22 mouse cellular contexts compared by ENCODE assay signal in genomic region chr17:50125900-50126299, GRCm38 (mm10).
A peak's percentile ranks its signal among the peaks of the same experiment; 100 is the strongest.
DNase-seq lines count a peak whose midpoint lies in the region; ATAC-seq and TF ChIP-seq lines count a peak whose summit lies in the region.
"Had no signal": no experiment of that assay in that cellular context is flagged by ENCODE, and none has a peak within 500 bp of the region (broad histone marks: within the 10 kb centered on the region; RNA-seq: fewer than 3 reads in every experiment).

No protein-coding gene starts in this region.

- H3K4me2 ChIP-seq in midbrain, embryonic 11.5 days = no peak overlapping the region
- H3K4me2 ChIP-seq: forebrain, embryonic 12.5 days; heart, embryonic 15.5 days; hindbrain, embryonic 12.5 days had no signal

- ATAC-seq in midbrain, embryonic 11.5 days (ENCODE audit: low FRiP score) = peak; percentile 54; the same call in 1 of the 2 replicates
- ATAC-seq: forebrain, embryonic 16.5 days; hindbrain, embryonic 16.5 days; Patski had no signal

- H3K27ac ChIP-seq in gastrocnemius, adult 2 months = peak overlapping the region; percentile 69
- H3K27ac ChIP-seq in kidney, adult 2 months (ENCODE audit: insufficient read depth, low read depth, low read length) = peak overlapping the region; percentile 65
- H3K27ac ChIP-seq in midbrain, embryonic 11.5 days (ENCODE audit: low read depth, low read length) = no peak overlapping the region
- H3K27ac ChIP-seq in midbrain, embryonic 10.5 days (replicated peaks) = no peak overlapping the region
- 0 out of 2 replicates have a peak overlapping the region, but pooled peaks have one; percentile 11 for H3K27ac ChIP-seq in small intestine, adult 2 months (ENCODE audit: insufficient read depth, low read depth, low read length)
- H3K27ac ChIP-seq: embryonic facial prominence, embryonic 10.5 days; forebrain, embryonic 12.5 days; heart, embryonic 10.5 days; heart, embryonic 15.5 days; hindbrain, embryonic 12.5 days had no signal

- H3K27me3 ChIP-seq in kidney, adult 2 months (replicated peaks; ENCODE audit: control insufficient read depth, insufficient read depth, low read length) = no peaks in the 10 kb centered on the region
- no peaks in the 10 kb centered on the region for H3K27me3 ChIP-seq in midbrain, embryonic 11.5 days (ENCODE audit: control insufficient read depth, insufficient read depth, low read length)
- H3K27me3 ChIP-seq in midbrain, embryonic 10.5 days (ENCODE audit: low read depth, poor library complexity, severe bottlenecking) = peaks cover 23% of the 10 kb centered on the region; the same call in 1 of the 2 replicates
- no peaks in the 10 kb centered on the region for H3K27me3 ChIP-seq in small intestine, adult 2 months (ENCODE audit: control insufficient read depth, insufficient read depth, low read length)
- H3K27me3 ChIP-seq: heart, embryonic 15.5 days; hindbrain, embryonic 12.5 days had no signal

- no peaks in the 10 kb centered on the region for H3K36me3 ChIP-seq in kidney, adult 2 months (ENCODE audit: control insufficient read depth, insufficient read depth, low read length)
- no peaks in the 10 kb centered on the region for H3K36me3 ChIP-seq in midbrain, embryonic 11.5 days (ENCODE audit: control insufficient read depth, insufficient read depth, low read length)
- H3K36me3 ChIP-seq in midbrain, embryonic 10.5 days = no peaks in the 10 kb centered on the region
- no peaks in the 10 kb centered on the region for H3K36me3 ChIP-seq in small intestine, adult 2 months (ENCODE audit: control insufficient read depth, insufficient read depth, low read length)
- H3K36me3 ChIP-seq: embryonic facial prominence, embryonic 10.5 days; forebrain, embryonic 12.5 days; heart, embryonic 10.5 days; heart, embryonic 15.5 days; hindbrain, embryonic 12.5 days had no signal

- no peak for TF ChIP-seq CTCF in gastrocnemius, adult 2 months (IDR thresholded peaks at IDR 0.05)
- TF ChIP-seq CTCF in kidney, adult 2 months (conservative IDR thresholded peaks at IDR 0.05; ENCODE audit: insufficient read depth, insufficient read length, low read depth, low read length) = no peak
- TF ChIP-seq CTCF in small intestine, adult 2 months (IDR thresholded peaks at IDR 0.05; ENCODE audit: extremely low read depth, insufficient read length, insufficient replicate concordance, low read depth, low read length) = no peak

- H3K4me3 ChIP-seq in gastrocnemius, adult 2 months = no peak overlapping the region
- H3K4me3 ChIP-seq in kidney, adult 2 months (ENCODE audit: insufficient read depth, low read depth, low read length) = no peak overlapping the region
- no peak overlapping the region for H3K4me3 ChIP-seq in midbrain, embryonic 11.5 days (ENCODE audit: low read depth, low read length)
- no peak overlapping the region for H3K4me3 ChIP-seq in midbrain, embryonic 10.5 days
- no peak overlapping the region for H3K4me3 ChIP-seq in small intestine, adult 2 months (ENCODE audit: low read depth, low read length)
- H3K4me3 ChIP-seq: embryonic facial prominence, embryonic 10.5 days; erythroblast, embryonic 14.5 days; forebrain, embryonic 12.5 days; heart, embryonic 10.5 days; heart, embryonic 15.5 days; hindbrain, embryonic 12.5 days had no signal

- intact Hi-C loops in gastrocnemius, adult 2 months (cut with DNase I) = no loop called here
- intact Hi-C loops in gastrocnemius, postnatal 36 days (cut with DNase I) = loop anchor here (5.0 kb wide), 1 partner anchor 51 kb away; no protein-coding TSS in a partner anchor

- no peak overlapping the region for H3K9ac ChIP-seq in midbrain, embryonic 11.5 days (ENCODE audit: low read length)
- H3K9ac ChIP-seq: forebrain, embryonic 12.5 days; heart, embryonic 15.5 days; hindbrain, embryonic 12.5 days had no signal

- DNase-seq in gastrocnemius, adult 2 months = no peak
- DNase-seq in gastrocnemius, postnatal 36 days = no peak
- peak; percentile 50 for DNase-seq in kidney, adult 2 months
- no peak for DNase-seq in kidney, postnatal 10 days
- DNase-seq in midbrain, embryonic 11.5 days (ENCODE audit: low spot score, missing footprints) = no peak
- DNase-seq in midbrain, embryonic 10.5 days (ENCODE audit: low spot score) = no peak
- no peak for DNase-seq in layer of hippocampus, adult 18-20 months (ENCODE audit: low spot score in 2 of 2)
- DNase-seq: adrenal gland, postnatal 14 days; cerebellum, adult 18-20 months; cerebellum, adult 9-11 months; gastrocnemius, postnatal 14 days; heart, postnatal 4 days had no signal

- WGBS in kidney, adult 2 months = 60% methylated on average over 5 of the region's 5 CpGs
- WGBS in midbrain, embryonic 11.5 days = 84% methylated on average over 5 of the region's 5 CpGs
- WGBS in midbrain, embryonic 10.5 days = 80% methylated on average over 5 of the region's 5 CpGs
- 74% methylated on average over 5 of the region's 5 CpGs for WGBS in small intestine, adult 2 months

- TF ChIP-seq POLR2A in kidney, adult 2 months (IDR thresholded peaks at IDR 0.05; ENCODE audit: low read depth, low read length) = no peak
- no peak for TF ChIP-seq POLR2A in small intestine, adult 2 months (IDR thresholded peaks at IDR 0.05; ENCODE audit: low read depth, low read length)

- no peaks in the 10 kb centered on the region for H3K9me3 ChIP-seq in midbrain, embryonic 11.5 days (ENCODE audit: control insufficient read depth, low read length)
- H3K9me3 ChIP-seq in midbrain, embryonic 10.5 days (replicated peaks) = no peaks in the 10 kb centered on the region
- H3K9me3 ChIP-seq: embryonic facial prominence, embryonic 10.5 days; forebrain, embryonic 12.5 days; heart, embryonic 10.5 days; heart, embryonic 15.5 days; hindbrain, embryonic 12.5 days had no signal

- H3K4me1 ChIP-seq in kidney, adult 2 months (ENCODE audit: control insufficient read depth, insufficient read depth, low read length) = peaks cover 10% of the 10 kb centered on the region; the same call in 1 of the 2 replicates
- H3K4me1 ChIP-seq in midbrain, embryonic 11.5 days (ENCODE audit: control insufficient read depth, insufficient read depth, low read length) = 0 out of 2 replicates have a peak, but pooled peaks cover 2% of the 10 kb centered on the region
- peaks cover 37% of the 10 kb centered on the region for H3K4me1 ChIP-seq in midbrain, embryonic 10.5 days
- no peaks in the 10 kb centered on the region; the same call in 1 of the 2 replicates for H3K4me1 ChIP-seq in small intestine, adult 2 months (ENCODE audit: control insufficient read depth, insufficient read depth, insufficient read length, low read length)

Comparison
In these comparisons a context has a peak if more than half of its experiments do, and no peak if none do; other contexts are left out.
1. H3K27ac ChIP-seq: peak in gastrocnemius, adult 2 months (single experiment), kidney, adult 2 months (single experiment) and small intestine, adult 2 months (single experiment); none in midbrain, embryonic 11.5 days (single experiment) and midbrain, embryonic 10.5 days (single experiment).